Comparison of ENCODE assay signal across 8 mouse cellular contexts in genomic region chr17:26931795-26932194, GRCm38 (mm10). TPM values are rescaled to one million over a fixed set of nuclear protein-coding genes. Genes with fewer than 3 reads are reported as not detected.
DNase-seq lines count a peak whose midpoint lies in the region; ATAC-seq and TF ChIP-seq lines count a peak whose summit lies in the region.
"Not testable (repeated sequence)": the region's sequence is repeated elsewhere in the genome, so short reads cannot be mapped to it uniquely, and the experiment has no call there.

No protein-coding gene starts in this region.

- peak; percentile 65 for TF ChIP-seq CTCF in forebrain, postnatal 0 days (IDR thresholded peaks at IDR 0.05; ENCODE audit: low read depth)
- peak; percentile 78 for TF ChIP-seq CTCF in lung, postnatal 0 days (IDR thresholded peaks at IDR 0.05)

- H3K36me3 ChIP-seq in forebrain, postnatal 0 days (ENCODE audit: insufficient read depth): peaks cover 22% of the 10 kb centered on the region
- H3K36me3 ChIP-seq in hindbrain, embryonic 11.5 days (ENCODE audit: control insufficient read depth, insufficient read depth, low read length); lung, postnatal 0 days (ENCODE audit: insufficient read depth, low read length): not testable (repeated sequence)
- peaks cover 21% of the 10 kb centered on the region for H3K36me3 ChIP-seq in neural tube, embryonic 15.5 days

- not testable (repeated sequence) for H3K27ac ChIP-seq in forebrain, postnatal 0 days (ENCODE audit: low read depth, low read length); hindbrain, embryonic 11.5 days (ENCODE audit: low read depth, low read length)
- peak overlapping the region; percentile 85; the same call in 1 of the 2 replicates for H3K27ac ChIP-seq in lung, postnatal 0 days (ENCODE audit: low read length)
- peak overlapping the region; percentile 92; the same call in 1 of the 2 replicates for H3K27ac ChIP-seq in neural tube, embryonic 15.5 days (replicated peaks)

- WGBS in forebrain, postnatal 0 days: 63% methylated on average over 7 of the region's 7 CpGs
- 65% methylated on average over 7 of the region's 7 CpGs for WGBS in hindbrain, embryonic 11.5 days
- 56% methylated on average over 7 of the region's 7 CpGs for WGBS in lung, postnatal 0 days
- 66% methylated on average over 7 of the region's 7 CpGs for WGBS in neural tube, embryonic 15.5 days

- H3K9ac ChIP-seq in forebrain, postnatal 0 days; hindbrain, embryonic 11.5 days (ENCODE audit: low read depth, low read length); lung, postnatal 0 days (replicated peaks; ENCODE audit: low read depth); neural tube, embryonic 15.5 days (replicated peaks): not testable (repeated sequence)

- H3K9me3 ChIP-seq in forebrain, postnatal 0 days (ENCODE audit: low read length); hindbrain, embryonic 11.5 days (ENCODE audit: control insufficient read depth, low read length); lung, postnatal 0 days (ENCODE audit: low read length); neural tube, embryonic 15.5 days (replicated peaks): not testable (repeated sequence)

- not testable (repeated sequence) for H3K27me3 ChIP-seq in forebrain, postnatal 0 days (ENCODE audit: insufficient read depth, low read length); hindbrain, embryonic 11.5 days (ENCODE audit: control insufficient read depth, insufficient read depth, low read length); lung, postnatal 0 days (replicated peaks; ENCODE audit: insufficient read depth, low read length); neural tube, embryonic 15.5 days (replicated peaks)

- TF ChIP-seq EP300 in lung, postnatal 0 days (IDR thresholded peaks at IDR 0.05): not testable (repeated sequence)

- not testable (repeated sequence) for H3K4me1 ChIP-seq in forebrain, postnatal 0 days (ENCODE audit: insufficient read depth); hindbrain, embryonic 11.5 days (replicated peaks; ENCODE audit: control insufficient read depth, insufficient read depth, low read length); lung, postnatal 0 days (ENCODE audit: insufficient read depth, low read depth, low read length)
- H3K4me1 ChIP-seq in neural tube, embryonic 15.5 days: peaks cover 29% of the 10 kb centered on the region

- not testable (repeated sequence) for H3K4me3 ChIP-seq in forebrain, postnatal 0 days (ENCODE audit: low read depth, low read length); hindbrain, embryonic 11.5 days (ENCODE audit: low read depth, low read length); lung, postnatal 0 days (ENCODE audit: low read depth, low read length); neural tube, embryonic 15.5 days (replicated peaks)

- H3K4me2 ChIP-seq in forebrain, postnatal 0 days (ENCODE audit: low read depth); hindbrain, embryonic 11.5 days (replicated peaks; ENCODE audit: low read depth, low read length); lung, postnatal 0 days (replicated peaks; ENCODE audit: low read depth, low read length); neural tube, embryonic 15.5 days: not testable (repeated sequence)

- not testable (repeated sequence) for ATAC-seq in forebrain, postnatal 0 days; hindbrain, embryonic 11.5 days (ENCODE audit: low FRiP score); lung, postnatal 0 days; neural tube, embryonic 15.5 days (ENCODE audit: low FRiP score)

- peak; percentile 65 for DNase-seq in Muller cell, postnatal 12 days (ENCODE audit: inconsistent ontology term)
- peak; percentile 27 for DNase-seq in cerebellum, adult 8-10 months
- DNase-seq in forebrain, postnatal 0 days: peak; percentile 54
- DNase-seq in hindbrain, embryonic 11.5 days (ENCODE audit: low spot score): peak; percentile 54
- peak; percentile 71 to 80 for DNase-seq in kidney, postnatal 4 days
- DNase-seq in lung, postnatal 0 days (ENCODE audit: low spot score): peak; percentile 60
- peak; percentile 41 to 61 for DNase-seq in urinary bladder, postnatal 4 days (ENCODE audit: low spot score in 2 of 2)

RNA-seq across cellular contexts. Expression of gene Phf1, which starts 1.1 kb away (rescaled TPM):
- 35.4 and 38.9 TPM in 2 replicates for total RNA-seq in forebrain, postnatal 0 days (2014; rRNA removed)
- polyA plus RNA-seq in forebrain, postnatal 0 days (2015; fragmentation: Nextera tagmentation; extraction: Ambion mirVana): 20.4 and 24.1 TPM in 2 replicates
- 4.5 and 5.5 TPM in 2 replicates for polyA plus RNA-seq in hindbrain, embryonic 11.5 days (2014; fragmentation: Nextera tagmentation; extraction: Ambion mirVana)
- polyA plus RNA-seq in lung, postnatal 0 days (2015; fragmentation: Nextera tagmentation; extraction: Ambion mirVana): 15.2 and 16.2 TPM in 2 replicates
- 27.5 and 30.5 TPM in 2 replicates for polyA plus RNA-seq in neural tube, embryonic 15.5 days (2015; fragmentation: Nextera tagmentation; extraction: Ambion mirVana)

RNA-seq across cellular contexts. Expression of gene Cuta, which starts 7.6 kb away (rescaled TPM):
- total RNA-seq in forebrain, postnatal 0 days (2014; rRNA removed): 44.4 and 44.9 TPM in 2 replicates
- polyA plus RNA-seq in forebrain, postnatal 0 days (2015; fragmentation: Nextera tagmentation; extraction: Ambion mirVana): 147 and 158 TPM in 2 replicates
- polyA plus RNA-seq in hindbrain, embryonic 11.5 days (2014; fragmentation: Nextera tagmentation; extraction: Ambion mirVana): 135 and 154 TPM in 2 replicates
- 179 and 180 TPM in 2 replicates for polyA plus RNA-seq in lung, postnatal 0 days (2015; fragmentation: Nextera tagmentation; extraction: Ambion mirVana)
- polyA plus RNA-seq in neural tube, embryonic 15.5 days (2015; fragmentation: Nextera tagmentation; extraction: Ambion mirVana): 141 and 152 TPM in 2 replicates

RNA-seq across cellular contexts. Expression of gene Syngap1, which starts 9.3 kb away (rescaled TPM):
- 84.2 and 85.2 TPM in 2 replicates for total RNA-seq in forebrain, postnatal 0 days (2014; rRNA removed)
- polyA plus RNA-seq in forebrain, postnatal 0 days (2015; fragmentation: Nextera tagmentation; extraction: Ambion mirVana): 3.1 and 5.0 TPM in 2 replicates
- polyA plus RNA-seq in hindbrain, embryonic 11.5 days (2014; fragmentation: Nextera tagmentation; extraction: Ambion mirVana): 3.4 and 4.7 TPM in 2 replicates
- 1.0 and 1.4 TPM in 2 replicates for polyA plus RNA-seq in lung, postnatal 0 days (2015; fragmentation: Nextera tagmentation; extraction: Ambion mirVana)
- 3.7 and 3.8 TPM in 2 replicates for polyA plus RNA-seq in neural tube, embryonic 15.5 days (2015; fragmentation: Nextera tagmentation; extraction: Ambion mirVana)

RNA-seq across cellular contexts. Expression of gene Kifc5b, which starts 14.9 kb away (rescaled TPM):
- 1.0 and 3.3 TPM in 2 replicates for total RNA-seq in forebrain, postnatal 0 days (2014; rRNA removed)
- 0.74 and 1.5 TPM in 2 replicates for polyA plus RNA-seq in forebrain, postnatal 0 days (2015; fragmentation: Nextera tagmentation; extraction: Ambion mirVana)
- polyA plus RNA-seq in hindbrain, embryonic 11.5 days (2014; fragmentation: Nextera tagmentation; extraction: Ambion mirVana): 4.6 and 5.9 TPM in 2 replicates
- 0.35 and 0.44 TPM in 2 replicates for polyA plus RNA-seq in lung, postnatal 0 days (2015; fragmentation: Nextera tagmentation; extraction: Ambion mirVana)
- polyA plus RNA-seq in neural tube, embryonic 15.5 days (2015; fragmentation: Nextera tagmentation; extraction: Ambion mirVana): 2.3 and 3.5 TPM in 2 replicates

RNA-seq across cellular contexts. Expression of gene Zbtb9, which starts 41.2 kb away (rescaled TPM):
- total RNA-seq in forebrain, postnatal 0 days (2014; rRNA removed): 20.9 and 22.5 TPM in 2 replicates
- polyA plus RNA-seq in forebrain, postnatal 0 days (2015; fragmentation: Nextera tagmentation; extraction: Ambion mirVana): 4.2 and 6.8 TPM in 2 replicates
- 10.5 and 13.2 TPM in 2 replicates for polyA plus RNA-seq in hindbrain, embryonic 11.5 days (2014; fragmentation: Nextera tagmentation; extraction: Ambion mirVana)
- polyA plus RNA-seq in lung, postnatal 0 days (2015; fragmentation: Nextera tagmentation; extraction: Ambion mirVana): 9.3 and 9.9 TPM in 2 replicates
- polyA plus RNA-seq in neural tube, embryonic 15.5 days (2015; fragmentation: Nextera tagmentation; extraction: Ambion mirVana): 15.9 and 16.0 TPM in 2 replicates
